Mouse (Mus musculus): ENCODE data around the gene Slc25a30.
A peak's percentile ranks its signal among the peaks of the same experiment; 100 is the strongest.
"Not testable (repeated sequence)": the region's sequence is repeated elsewhere in the genome, so short reads cannot be mapped to it uniquely, and the experiment has no call there.

The Slc25a30 gene

DNA sequence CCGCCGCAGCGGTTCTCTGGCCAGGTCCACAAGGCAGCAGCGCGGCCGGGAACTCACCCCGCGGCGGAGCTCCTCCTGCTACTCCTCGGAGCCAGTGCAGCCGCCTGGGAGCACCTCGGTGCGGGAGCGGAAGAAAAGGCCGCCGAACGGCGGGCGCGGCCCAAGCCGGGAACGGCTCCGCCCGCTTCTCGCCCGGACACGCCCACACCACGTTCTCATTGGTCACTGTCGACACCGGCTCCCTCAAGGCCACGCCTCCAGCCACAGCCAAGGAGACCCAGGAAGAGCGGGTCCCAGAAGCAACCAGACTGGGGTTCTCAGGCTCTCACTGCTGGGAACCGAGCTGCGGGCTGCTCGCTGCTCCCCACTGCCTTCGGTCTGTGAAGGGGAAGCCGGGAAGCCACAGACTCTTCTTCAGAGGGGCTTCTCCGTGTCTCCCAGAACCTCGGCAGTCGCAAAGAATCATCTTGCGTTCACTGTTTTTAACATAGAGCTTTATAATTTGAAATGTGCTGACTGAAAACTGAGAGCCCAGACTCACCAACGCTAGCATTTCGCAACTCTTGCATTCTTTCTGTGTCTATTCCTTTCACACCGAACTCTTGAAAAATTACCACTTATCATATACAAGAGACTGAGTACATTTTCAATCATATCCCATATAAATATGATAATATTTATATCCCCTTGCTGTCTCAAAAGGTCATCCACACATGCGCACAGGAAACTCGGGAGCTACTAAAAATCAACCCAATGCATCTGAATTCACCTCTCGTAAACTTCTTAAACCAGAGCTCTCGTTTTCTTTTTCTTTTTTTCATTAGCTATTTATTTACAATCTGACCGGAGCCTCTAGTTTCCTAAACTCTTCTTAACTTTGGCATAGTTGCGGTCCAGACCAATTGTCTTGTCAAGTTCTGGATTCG is at the start of gene Slc25a30:
Gene Slc25a30 (minus strand): TSS at position 170 of the 926 bp plus-strand sequence.
- peak; percentile 94 to 97 for DNase-seq (ENCODE audit: low spot score in 2 of 2)

GRCm38 (mm10) chr14:75836579-75836978 is 49.7 kb upstream of the Slc25a30 start:
- DNase-seq (ENCODE audit: low spot score in 2 of 2) = no peak

DNA sequence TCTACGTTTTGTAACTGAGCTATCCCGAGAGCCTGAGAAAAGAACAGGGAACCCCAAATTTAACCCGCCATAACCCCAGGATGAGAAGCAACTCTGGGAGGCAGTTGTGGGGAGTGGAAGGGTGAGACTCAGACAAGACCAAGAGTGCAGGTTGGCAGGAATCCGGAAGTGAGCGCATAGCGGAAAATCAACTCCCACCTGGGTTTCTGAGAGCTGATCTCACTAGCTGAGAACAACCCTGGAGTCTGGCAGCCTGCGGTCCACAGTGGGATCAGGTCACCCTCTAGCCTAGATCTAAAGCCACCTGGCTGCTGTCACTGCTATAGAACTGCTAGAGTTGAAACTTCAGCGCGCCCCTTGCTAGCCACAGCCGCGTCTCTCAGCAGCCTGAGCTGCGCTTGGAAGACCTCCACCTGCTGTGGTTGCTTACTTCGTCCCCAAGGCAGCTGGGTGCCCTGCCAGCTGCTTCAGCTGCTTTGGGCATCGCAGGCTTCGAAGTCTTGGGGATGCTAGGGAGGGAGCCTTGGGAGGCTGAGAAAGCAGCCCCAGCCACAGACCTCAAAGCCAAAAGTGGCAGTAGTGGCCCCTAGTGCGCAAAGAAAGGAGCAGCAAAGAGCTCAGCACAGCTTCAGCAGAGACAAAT is 48.0 kb upstream of the Slc25a30 start:
- peak; percentile 49 to 62 for DNase-seq (ENCODE audit: low spot score in 2 of 2)

GRCm38 (mm10) chr14:75834251-75834738 is 47.5 kb upstream of the Slc25a30 start:
- DNase-seq (ENCODE audit: low spot score in 2 of 2) = peak in 1 of 2 experiments; percentile 59

- DNase-seq (ENCODE audit: low spot score in 2 of 2) = peak in 1 of 2 experiments; percentile 22
Measured at GRCm38 (mm10) chr14:75833546-75834250, 46.9 kb upstream of the Slc25a30 start.

GRCm38 (mm10) chr14:75832982-75833381 is 46.1 kb upstream of the Slc25a30 start:
- no peak for DNase-seq (ENCODE audit: low spot score in 2 of 2)

DNA sequence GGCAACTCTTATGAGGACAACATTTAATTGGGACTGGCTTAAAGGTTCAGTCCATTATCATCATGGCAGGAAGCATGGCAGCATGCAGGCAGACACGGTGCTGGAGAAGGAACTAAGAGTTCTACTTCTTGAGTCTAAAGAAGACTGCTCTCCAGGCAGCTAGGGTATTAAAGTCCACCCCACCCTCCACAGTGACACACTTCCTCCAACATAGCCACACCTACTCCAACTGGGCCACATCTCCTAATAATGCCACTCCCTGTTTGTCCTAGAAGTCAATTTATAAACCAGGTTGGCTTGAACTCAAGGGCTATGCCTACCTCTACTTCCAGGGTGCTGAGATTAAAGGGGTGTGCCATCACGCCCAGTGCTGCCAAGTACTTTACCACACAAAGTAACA is 45.2 kb upstream of the Slc25a30 start:
- DNase-seq (ENCODE audit: low spot score in 2 of 2) = no peak

DNA sequence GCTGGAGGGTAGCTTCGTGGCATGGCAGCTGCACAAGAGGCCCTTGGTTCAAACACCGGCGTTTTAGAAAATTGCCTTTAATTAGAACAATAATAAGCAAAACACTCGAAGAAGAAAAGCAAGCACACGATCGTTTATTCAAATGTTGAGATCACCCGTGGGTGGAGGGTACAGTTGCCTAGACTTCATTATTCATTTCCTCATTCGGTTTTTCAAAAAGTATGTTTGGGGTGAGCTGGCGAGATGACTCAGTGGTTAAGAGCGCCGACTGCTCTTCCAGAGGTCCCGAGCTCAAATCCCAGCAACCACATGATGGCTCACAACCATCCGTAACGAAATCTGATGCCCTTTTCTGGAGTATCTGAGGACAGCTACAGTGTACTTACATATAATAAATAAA is 43.0 kb upstream of the Slc25a30 start:
- DNase-seq (ENCODE audit: low spot score in 2 of 2) = not testable (repeated sequence)

GRCm38 (mm10) chr14:75828866-75829806 is 42.3 kb upstream of the Slc25a30 start:
- DNase-seq (ENCODE audit: low spot score in 2 of 2) = peak; percentile 75 to 88

- no peak for DNase-seq (ENCODE audit: low spot score in 2 of 2)
Measured at GRCm38 (mm10) chr14:75828221-75828620, 41.4 kb upstream of the Slc25a30 start.

DNA sequence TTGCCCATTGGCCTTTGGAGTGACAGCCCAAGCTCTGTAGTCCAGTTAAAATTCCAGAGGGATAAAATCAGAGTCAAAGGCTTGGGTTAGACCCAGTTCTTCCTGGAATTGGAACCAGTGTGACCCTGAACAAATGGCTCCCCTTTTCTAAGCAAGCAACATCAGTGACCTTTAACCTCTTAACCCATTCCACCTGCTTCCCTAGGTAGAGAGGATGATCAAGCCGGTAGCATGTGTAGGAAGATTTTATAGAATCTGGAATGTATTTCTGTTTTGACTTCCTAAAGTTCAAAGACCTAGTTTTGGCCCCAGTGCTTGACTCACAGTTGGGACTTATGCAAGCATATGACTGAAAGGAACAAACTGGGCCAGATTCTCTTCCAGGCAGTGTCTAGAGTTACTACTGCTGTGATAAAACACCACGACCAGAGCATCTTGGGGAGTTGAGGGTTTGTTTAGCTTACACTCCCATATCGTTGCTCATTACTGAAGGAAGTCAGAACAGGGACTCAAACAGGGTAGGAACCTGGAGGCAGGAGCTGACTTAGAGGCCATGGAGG is 40.1 kb upstream of the Slc25a30 start:
- no peak for DNase-seq (ENCODE audit: low spot score in 2 of 2)

GRCm38 (mm10) chr14:75820007-75820406 is 33.2 kb upstream of the Slc25a30 start:
- DNase-seq (ENCODE audit: low spot score in 2 of 2) = no peak

- DNase-seq (ENCODE audit: low spot score in 2 of 2) = no peak
Measured at GRCm38 (mm10) chr14:75819341-75819740, 32.5 kb upstream of the Slc25a30 start.

DNA sequence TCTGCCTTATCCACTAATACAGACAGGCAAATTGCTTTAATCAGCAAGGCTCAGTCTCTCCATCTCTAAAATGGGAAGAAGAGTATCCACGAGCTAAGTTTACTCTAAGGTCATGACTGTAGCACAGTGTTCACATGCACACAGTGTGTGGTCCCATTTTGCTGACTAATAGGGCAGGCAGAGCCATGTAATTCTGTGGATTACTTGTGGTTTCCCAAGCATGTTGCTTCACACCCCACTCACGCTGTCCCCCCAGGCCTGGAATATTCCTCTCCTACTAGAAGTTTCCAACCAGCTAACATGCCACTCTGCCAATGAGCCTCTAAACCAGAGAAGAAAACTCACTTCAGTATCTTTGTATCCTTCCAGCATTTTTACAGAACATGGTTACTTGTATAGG is 31.7 kb upstream of the Slc25a30 start:
- no peak for DNase-seq (ENCODE audit: low spot score in 2 of 2)

DNA sequence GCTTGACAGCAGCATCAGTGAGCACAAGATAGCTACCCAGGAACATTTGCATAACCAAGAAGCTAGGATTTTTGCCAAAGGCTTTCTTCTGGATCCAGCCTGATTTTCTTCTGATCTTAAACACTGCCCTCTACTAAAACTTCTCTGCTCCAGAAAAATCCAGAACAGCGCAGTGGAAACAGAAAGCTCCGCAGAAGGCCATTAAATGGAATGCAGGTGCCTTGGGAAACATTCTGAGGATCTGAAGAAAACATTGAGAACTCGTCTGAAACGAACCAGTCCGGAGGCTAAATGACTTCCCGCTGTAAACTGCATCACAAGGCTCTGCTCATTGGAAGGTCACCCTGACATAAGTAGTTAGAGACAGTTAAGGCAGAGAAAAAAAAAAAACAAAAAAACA is 23.1 kb upstream of the Slc25a30 start:
- no peak for DNase-seq (ENCODE audit: low spot score in 2 of 2)

DNA sequence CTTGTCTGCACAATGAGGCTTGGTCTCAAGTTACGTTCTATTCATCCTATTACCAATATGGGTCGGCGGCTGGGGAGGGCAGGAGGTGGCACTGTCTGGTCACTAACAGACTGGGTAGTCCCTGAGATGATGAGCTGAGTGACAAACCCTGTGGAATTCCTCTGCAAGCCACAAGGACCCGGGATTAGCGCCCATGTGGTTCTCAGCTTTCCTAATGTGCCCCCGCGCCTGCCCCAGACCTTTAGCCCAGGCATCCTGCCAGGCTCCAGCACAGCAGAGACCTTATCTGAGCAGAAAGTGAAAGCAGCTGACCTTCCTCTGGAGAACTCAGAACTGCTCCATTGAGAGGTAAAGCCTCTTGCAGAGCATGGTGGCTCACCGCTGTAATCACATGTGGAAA is 21.0 kb upstream of the Slc25a30 start:
- peak in 1 of 2 experiments; percentile 38 for DNase-seq (ENCODE audit: low spot score in 2 of 2)

- DNase-seq (ENCODE audit: low spot score in 2 of 2) = no peak
Measured at GRCm38 (mm10) chr14:75797769-75798386, 11.0 kb upstream of the Slc25a30 start.

GRCm38 (mm10) chr14:75795918-75796317 is 9.1 kb upstream of the Slc25a30 start:
- DNase-seq (ENCODE audit: low spot score in 2 of 2) = no peak

DNA sequence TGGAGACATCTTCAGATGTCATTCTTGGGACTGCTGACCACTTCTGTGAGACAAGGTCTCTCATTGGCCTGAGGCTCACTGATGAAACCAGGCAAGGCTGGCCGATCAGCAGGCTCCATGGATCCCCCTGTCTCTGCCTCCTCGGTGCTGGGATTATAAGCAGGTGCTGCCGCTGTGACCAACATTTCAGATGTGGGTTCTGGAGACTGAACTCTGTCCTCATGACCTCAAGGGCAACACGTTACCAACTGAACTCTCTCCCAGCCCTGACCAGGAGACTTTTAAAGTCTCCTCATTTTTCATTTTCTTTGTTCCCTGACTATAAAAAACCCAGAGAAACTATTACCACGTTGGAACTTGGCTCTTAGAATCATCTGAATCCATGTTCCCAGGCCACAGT is 7.9 kb upstream of the Slc25a30 start:
- no peak for DNase-seq (ENCODE audit: low spot score in 2 of 2)

GRCm38 (mm10) chr14:75794324-75794723 is 7.5 kb upstream of the Slc25a30 start:
- no peak for DNase-seq (ENCODE audit: low spot score in 2 of 2)
